22 mouse cellular contexts compared by ENCODE assay signal in the genomic region with DNA sequence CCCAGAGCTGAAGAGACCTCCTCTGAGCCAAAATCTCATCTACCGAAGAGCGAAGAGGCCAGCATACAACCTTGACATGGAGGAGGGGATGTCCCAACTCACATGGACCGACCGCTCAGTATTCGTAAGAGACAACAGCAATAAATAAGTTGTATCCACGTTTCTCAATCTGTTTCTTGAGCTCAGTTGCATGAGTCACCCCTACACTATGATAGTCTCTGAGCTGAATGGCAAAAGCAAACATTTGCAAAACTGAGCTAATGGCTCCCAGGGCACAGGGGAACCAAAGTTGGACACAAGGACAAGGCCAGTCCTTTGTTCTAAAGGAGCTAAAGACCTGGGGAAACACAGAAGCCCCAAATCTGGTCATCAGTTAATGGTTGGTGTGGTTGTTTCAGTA. TPM values are rescaled to one million over a fixed set of nuclear protein-coding genes. Genes with fewer than 3 reads are reported as not detected.
DNase-seq lines count a peak whose midpoint lies in the region; ATAC-seq and TF ChIP-seq lines count a peak whose summit lies in the region.
"Had no signal": no experiment of that assay in that cellular context is flagged by ENCODE, and none has a peak within 500 bp of the region (broad histone marks: within the 10 kb centered on the region; RNA-seq: fewer than 3 reads in every experiment).

No protein-coding gene starts in this region.

- no peak for TF ChIP-seq CTCF in stomach, postnatal 0 days (IDR thresholded peaks at IDR 0.05; ENCODE audit: low read depth)

- no peaks in the 10 kb centered on the region for H3K27me3 ChIP-seq in stomach, postnatal 0 days (ENCODE audit: control insufficient read depth, insufficient read depth, low read length)
- H3K27me3 ChIP-seq: embryonic facial prominence, embryonic 13.5 days; embryonic facial prominence, embryonic 15.5 days; forebrain, embryonic 12.5 days; Patski had no signal

- no peak overlapping the region for H3K4me3 ChIP-seq in stomach, postnatal 0 days (ENCODE audit: low read depth, low read length)
- H3K4me3 ChIP-seq: embryonic facial prominence, embryonic 13.5 days; embryonic facial prominence, embryonic 15.5 days; erythroblast, embryonic 14.5 days; forebrain, embryonic 10.5 days; forebrain, embryonic 12.5 days had no signal

- H3K27ac ChIP-seq in stomach, postnatal 0 days (replicated peaks) = no peak overlapping the region
- H3K27ac ChIP-seq: embryonic facial prominence, embryonic 13.5 days; embryonic facial prominence, embryonic 15.5 days; forebrain, embryonic 10.5 days; forebrain, embryonic 12.5 days had no signal

- H3K4me2 ChIP-seq in stomach, postnatal 0 days (replicated peaks; ENCODE audit: low read depth) = no peak overlapping the region
- H3K4me2 ChIP-seq: embryonic facial prominence, embryonic 13.5 days; embryonic facial prominence, embryonic 15.5 days; forebrain, embryonic 12.5 days had no signal

- H3K36me3 ChIP-seq in stomach, postnatal 0 days (ENCODE audit: control insufficient read depth, insufficient read depth, low read length) = peaks cover 4% of the 10 kb centered on the region; the same call in 1 of the 2 replicates

- peak; percentile 41 for DNase-seq in adrenal gland, adult 2 months
- no peak for DNase-seq in adrenal gland, postnatal 10 days
- peak; percentile 10 for DNase-seq in NIH3T3 (ENCODE audit: low read depth)
- DNase-seq in adrenal gland, postnatal 14 days = peak; percentile 25
- DNase-seq in stomach, postnatal 0 days (ENCODE audit: low spot score) = peak; percentile 23
- DNase-seq in thymus, postnatal 10 days (ENCODE audit: low spot score in 2 of 2) = no peak
- DNase-seq in natural killer cell, adult 2 months (ENCODE audit: low spot score in 2 of 2) = no peak
- DNase-seq: cerebellum, adult 11-12 months; cerebellum, adult 2 months; cerebellum, adult 9-10 months; cerebellum, postnatal 10 days; cerebellum, postnatal 36 days; embryo, embryonic 11 days had no signal

- no peak overlapping the region for H3K9ac ChIP-seq in stomach, postnatal 0 days (ENCODE audit: low read length)
- H3K9ac ChIP-seq: embryonic facial prominence, embryonic 13.5 days; embryonic facial prominence, embryonic 15.5 days; forebrain, embryonic 12.5 days had no signal

- peak; percentile 81 for ATAC-seq in stomach, postnatal 0 days (ENCODE audit: low FRiP score, low TSS enrichment)
- ATAC-seq: activated CD4-positive, CD25-positive, alpha-beta regulatory T cell, adult 4 months; forebrain, embryonic 14.5 days; forebrain, embryonic 16.5 days; Patski had no signal

- WGBS in stomach, postnatal 0 days = 85% methylated on average over 6 of the region's 6 CpGs

- H3K9me3 ChIP-seq in stomach, postnatal 0 days (ENCODE audit: control insufficient read depth, low read length) = no peaks in the 10 kb centered on the region
- H3K9me3 ChIP-seq: embryonic facial prominence, embryonic 13.5 days; embryonic facial prominence, embryonic 15.5 days; forebrain, embryonic 10.5 days; forebrain, embryonic 12.5 days had no signal

- no peaks in the 10 kb centered on the region for H3K4me1 ChIP-seq in stomach, postnatal 0 days (replicated peaks; ENCODE audit: control insufficient read depth, insufficient read depth)
- H3K4me1 ChIP-seq: embryonic facial prominence, embryonic 13.5 days; embryonic facial prominence, embryonic 15.5 days; forebrain, embryonic 10.5 days; forebrain, embryonic 12.5 days had no signal

- no peak for TF ChIP-seq EP300 in stomach, postnatal 0 days (optimal IDR thresholded peaks at IDR 0.05)

RNA-seq across cellular contexts. Expression of gene Serac1, which starts 9.7 kb away (rescaled TPM):
- total RNA-seq in adrenal gland, adult 2 months (2021) = 1 to 10 TPM; 5.3 to 6.9 TPM
- polyA plus RNA-seq in adrenal gland, adult 2 months (2012; rRNA removed) = 2.8 and 4.9 TPM in 2 replicates
- total RNA-seq in adrenal gland, postnatal 10 days (2021) = 1 to 10 TPM; 5.4 to 8.2 TPM
- 7.7 and 8.8 TPM in 2 replicates for total RNA-seq in adrenal gland, postnatal 14 days (2021)
- 1.4 and 1.5 TPM in 2 replicates for polyA plus RNA-seq in stomach, postnatal 0 days (2015; fragmentation: Nextera tagmentation; extraction: Ambion mirVana)

RNA-seq across cellular contexts. Expression of gene Gtf2h5, which starts 9.7 kb away (rescaled TPM):
- total RNA-seq in adrenal gland, adult 2 months (2021) = 10 to 100 TPM; 60.6 to 93.9 TPM
- 3.9 and 4.5 TPM in 2 replicates for polyA plus RNA-seq in adrenal gland, adult 2 months (2012; rRNA removed)
- 10 to 100 TPM; 90.9 to 96.9 TPM for total RNA-seq in adrenal gland, postnatal 10 days (2021)
- total RNA-seq in adrenal gland, postnatal 14 days (2021) = 90.4 and 97.5 TPM in 2 replicates
- polyA plus RNA-seq in stomach, postnatal 0 days (2015; fragmentation: Nextera tagmentation; extraction: Ambion mirVana) = 128 and 141 TPM in 2 replicates

RNA-seq across cellular contexts. Expression of gene Tulp4, which starts 36.4 kb away (rescaled TPM):
- total RNA-seq in adrenal gland, adult 2 months (2021) = 10 to 100 TPM; 66.5 to 85.6 TPM
- polyA plus RNA-seq in adrenal gland, adult 2 months (2012; rRNA removed) = 53.3 and 66.6 TPM in 2 replicates
- total RNA-seq in adrenal gland, postnatal 10 days (2021) = 10 to 100 TPM; 66.8 to 82.4 TPM
- 67.4 and 70.7 TPM in 2 replicates for total RNA-seq in adrenal gland, postnatal 14 days (2021)
- polyA plus RNA-seq in stomach, postnatal 0 days (2015; fragmentation: Nextera tagmentation; extraction: Ambion mirVana) = 33.6 and 39.3 TPM in 2 replicates

Comparison
In these comparisons a context has a peak if more than half of its experiments do, and no peak if none do; other contexts are left out.
1. DNase-seq: peak in adrenal gland, adult 2 months (single experiment), NIH3T3 (single experiment), adrenal gland, postnatal 14 days (single experiment) and stomach, postnatal 0 days (single experiment); none in adrenal gland, postnatal 10 days (single experiment), thymus, postnatal 10 days (0 of 2) and natural killer cell, adult 2 months (0 of 2).